Mouse (Mus musculus) hindbrain, embryonic 10.5 days (tissue): ENCODE measurements around the gene Ttc39a. TPM values are rescaled to one million over a fixed set of nuclear protein-coding genes. Genes with fewer than 3 reads are reported as not detected.
"Not testable (repeated sequence)": the region's sequence is repeated elsewhere in the genome, so short reads cannot be mapped to it uniquely, and the experiment has no call there.

Experiments used
- DNase-seq: peaks from one replicate; pipeline ENCODE4 v3.0.0-alpha.2; 2017; ENCODE audit warnings: low spot score
- H3K27ac ChIP-seq: fragments of 300-500 bp; sonication (generic); 2 replicates; pipeline ENCODE4 v1.5.1; 2016; ENCODE audit warnings: mild to moderate bottlenecking, moderate library complexity
- H3K27me3 ChIP-seq: fragments of 300-500 bp; sonication (generic); 2 replicates; pipeline ENCODE4 v1.6.1; 2016; ENCODE audit warnings: mild to moderate bottlenecking; ENCODE audit not compliant: poor library complexity, insufficient read depth, severe bottlenecking
- H3K36me3 ChIP-seq: fragments of 300-500 bp; sonication (generic); 2 replicates; pipeline ENCODE4 v1.6.1; 2016; ENCODE audit warnings: mild to moderate bottlenecking, moderate library complexity
- H3K4me1 ChIP-seq: fragments of 300-500 bp; sonication (generic); replicated peaks from 2 replicates; pipeline ENCODE4 v1.6.1; 2016; ENCODE audit warnings: mild to moderate bottlenecking
- H3K4me3 ChIP-seq: fragments of 300-500 bp; sonication (generic); 2 replicates; pipeline ENCODE4 v1.5.1; 2016; ENCODE audit warnings: mild to moderate bottlenecking, moderate library complexity
- H3K9me3 ChIP-seq: fragments of 300-500 bp; sonication (generic); 2 replicates; pipeline ENCODE4 v1.6.1; 2016; ENCODE audit warnings: mild to moderate bottlenecking, moderate library complexity
- WGBS: fragments of 180-500 bp; shearing (Covaris S2); methylation state at CpG from one replicate; pipeline ENCODE4 v1.1.7; 2016; 5-methylcytosine and 5-hydroxymethylcytosine counted together
- polyA plus RNA-seq: library from polyadenylated mRNA; unstranded; fragments of >200 nt; fragmentation: Nextera tagmentation; extraction: Ambion mirVana; gene quantifications from 2 replicates; pipeline ENCODE4 v1.2.1, GENCODE M21; 2016

The Ttc39a gene
- polyA plus RNA-seq: 2.5 and 2.8 TPM in 2 replicates

DNA sequence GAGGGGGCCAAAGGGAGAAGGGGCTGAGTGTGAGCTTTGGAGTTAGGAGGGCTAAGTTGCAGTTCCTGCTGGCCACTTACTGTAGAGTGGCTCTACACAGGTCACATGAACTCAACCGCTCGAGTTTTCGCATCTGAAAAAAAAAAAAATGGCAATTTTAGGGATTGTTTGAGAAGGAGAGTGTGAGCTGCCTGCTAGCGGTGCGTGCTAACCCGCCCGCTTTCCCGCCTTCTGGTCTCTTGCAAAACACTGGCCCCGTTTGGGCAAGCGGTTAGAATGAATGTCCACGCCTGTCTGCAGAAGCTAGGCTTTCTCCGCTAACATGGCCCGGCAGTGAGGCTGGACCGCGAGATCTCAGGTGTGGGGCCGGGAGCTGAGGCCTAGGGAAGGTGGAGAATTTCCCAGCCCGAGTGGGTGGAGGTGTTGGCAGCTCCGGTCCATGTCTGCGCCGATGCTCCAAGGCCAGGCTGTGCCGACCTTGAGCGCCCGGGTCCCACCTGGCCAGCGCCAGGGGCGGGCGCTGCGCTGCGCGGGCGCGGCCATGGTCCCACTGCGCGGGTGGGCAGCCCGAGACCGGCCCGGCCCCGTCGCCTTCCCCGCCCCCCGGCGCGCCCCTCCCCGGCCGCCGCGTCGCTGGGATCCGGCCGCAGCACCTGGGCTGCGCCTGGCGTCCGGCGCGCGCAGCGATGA is at the start of gene Ttc39a:
Ttc39a (plus strand) TSS at position 138 of the 690 bp plus-strand sequence.
- Histone ChIP-seq H3K27me3 (peaks cover 42% of the 10 kb centered on the region), H3K4me1 (peaks cover 30% of the 10 kb centered on the region), H3K9me3 (no peaks in the 10 kb centered on the region), H3K36me3 (no peaks in the 10 kb centered on the region), H3K27ac (peak within 1 kb of the TSS; percentile 86), H3K4me3 (peak within 1 kb of the TSS; percentile 73)
- DNase-seq: peak; percentile 64
- under 1% methylated on average over 56 of the region's 56 CpGs for WGBS

DNA sequence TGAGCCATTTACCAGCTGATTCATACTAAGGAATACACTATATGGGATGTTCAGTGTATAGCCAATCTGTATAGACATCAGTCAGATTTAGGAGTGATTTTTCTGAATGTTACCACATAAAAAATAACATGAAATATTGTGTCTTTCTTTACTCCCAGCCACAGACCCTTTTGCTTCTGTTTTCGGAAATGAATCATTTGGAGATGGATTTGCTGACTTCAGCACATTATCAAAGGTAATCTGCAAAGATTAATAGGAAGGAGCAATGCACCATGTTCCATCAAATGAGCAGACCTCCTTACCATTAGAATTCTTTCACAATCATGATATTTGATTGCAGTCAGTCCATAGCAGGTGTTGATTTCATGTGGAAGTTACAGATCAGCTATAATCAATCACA is 28.3 kb upstream of the Ttc39a start:
- no peaks in the 10 kb centered on the region for H3K9me3 ChIP-seq
- no peak overlapping the region for H3K27ac ChIP-seq
- no peak for DNase-seq
- WGBS: 92% methylated on average over 1 of the region's 1 CpGs
- H3K4me1 ChIP-seq: no peaks in the 10 kb centered on the region
- H3K27me3 ChIP-seq: no peaks in the 10 kb centered on the region
- H3K36me3 ChIP-seq: peaks cover 25% of the 10 kb centered on the region
- no peak overlapping the region for H3K4me3 ChIP-seq

DNA sequence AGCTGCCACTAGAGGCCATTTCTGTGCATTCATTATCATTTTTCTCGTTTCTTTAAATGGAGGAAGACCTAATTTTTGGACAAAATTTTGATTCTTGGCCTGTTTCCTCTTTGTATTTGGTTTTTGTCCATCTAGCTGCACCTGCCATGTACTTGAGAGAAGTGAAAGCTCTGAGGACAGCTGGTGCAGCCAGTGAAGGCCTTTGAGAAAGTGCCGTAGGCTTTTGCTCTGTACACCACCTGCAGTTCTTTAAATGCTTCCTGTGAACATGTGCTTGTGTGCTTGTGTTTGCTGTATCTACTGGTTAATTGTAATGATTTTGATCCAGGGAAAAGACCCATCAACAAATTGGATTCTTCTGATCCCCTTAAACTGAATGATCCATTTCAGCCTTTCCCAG is 24.0 kb upstream of the Ttc39a start:
- WGBS: 84% methylated on average over 2 of the region's 2 CpGs
- Histone ChIP-seq H3K4me1 (peaks cover 5% of the 10 kb centered on the region; the same call in 1 of the 2 replicates), H3K4me3 (no peak overlapping the region), H3K9me3 (no peaks in the 10 kb centered on the region), H3K36me3 (peaks cover 17% of the 10 kb centered on the region), H3K27me3 (no peaks in the 10 kb centered on the region), H3K27ac (no peak overlapping the region)
- no peak for DNase-seq

DNA sequence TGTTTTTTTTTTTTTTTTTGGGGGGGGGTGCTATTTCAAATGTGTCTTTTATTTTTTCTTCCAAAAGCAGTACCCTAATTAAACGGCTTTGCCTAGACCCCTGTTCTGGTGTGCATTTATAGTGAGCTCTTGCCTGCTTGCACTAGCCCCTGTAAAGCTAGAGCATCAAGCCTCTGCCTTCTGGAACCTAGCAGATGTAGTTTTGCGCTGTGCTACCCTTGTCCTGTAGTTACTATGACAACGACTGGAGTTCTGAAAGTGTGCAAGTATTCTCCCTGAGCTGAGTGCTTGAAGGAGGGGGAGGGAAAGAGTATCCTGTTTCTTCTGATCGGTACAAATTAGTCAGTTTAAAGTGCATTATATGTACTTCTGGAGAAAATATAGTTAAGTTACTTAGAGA is 20.8 kb upstream of the Ttc39a start:
- Histone ChIP-seq H3K4me3 (no peak overlapping the region), H3K9me3 (no peaks in the 10 kb centered on the region), H3K27me3 (no peaks in the 10 kb centered on the region), H3K4me1 (peaks cover 5% of the 10 kb centered on the region; the same call in 1 of the 2 replicates), H3K36me3 (no peaks in the 10 kb centered on the region), H3K27ac (no peak overlapping the region)
- peak; percentile 14 for DNase-seq
- WGBS: 46% methylated on average over 4 of the region's 4 CpGs

DNA sequence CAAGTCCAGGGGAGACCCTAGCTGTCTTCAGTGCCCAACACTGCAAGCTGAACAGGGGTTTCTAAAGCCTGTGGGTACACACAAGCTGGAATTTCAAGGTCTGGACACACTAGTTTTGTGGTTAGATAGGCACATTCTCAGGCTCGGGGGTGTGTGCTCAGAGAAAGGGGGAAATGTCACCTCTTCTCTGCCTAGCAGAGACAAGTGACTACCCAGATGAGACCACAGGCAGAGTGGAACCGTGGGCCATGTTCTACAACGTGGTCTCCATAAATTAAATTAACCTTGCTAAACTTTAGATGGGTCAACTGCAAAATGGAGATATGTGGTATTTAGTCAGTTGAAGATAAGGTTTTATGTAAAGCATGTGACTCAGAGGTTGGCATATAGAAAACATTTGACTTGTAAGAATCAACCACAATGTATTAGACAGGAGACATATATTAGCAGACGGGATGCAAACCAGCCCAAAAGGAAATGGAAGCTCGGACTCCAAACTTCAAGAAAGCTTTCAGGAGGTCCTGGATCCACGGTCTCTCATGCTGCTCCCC is 13.1 kb upstream of the Ttc39a start:
- Histone ChIP-seq H3K4me3 (no peak overlapping the region), H3K27ac (no peak overlapping the region), H3K36me3 (no peaks in the 10 kb centered on the region), H3K9me3 (no peaks in the 10 kb centered on the region), H3K27me3 (peaks cover 8% of the 10 kb centered on the region; the same call in 1 of the 2 replicates), H3K4me1 (peaks cover 9% of the 10 kb centered on the region)
- no peak for DNase-seq
- 85% methylated on average over 6 of the region's 6 CpGs for WGBS

DNA sequence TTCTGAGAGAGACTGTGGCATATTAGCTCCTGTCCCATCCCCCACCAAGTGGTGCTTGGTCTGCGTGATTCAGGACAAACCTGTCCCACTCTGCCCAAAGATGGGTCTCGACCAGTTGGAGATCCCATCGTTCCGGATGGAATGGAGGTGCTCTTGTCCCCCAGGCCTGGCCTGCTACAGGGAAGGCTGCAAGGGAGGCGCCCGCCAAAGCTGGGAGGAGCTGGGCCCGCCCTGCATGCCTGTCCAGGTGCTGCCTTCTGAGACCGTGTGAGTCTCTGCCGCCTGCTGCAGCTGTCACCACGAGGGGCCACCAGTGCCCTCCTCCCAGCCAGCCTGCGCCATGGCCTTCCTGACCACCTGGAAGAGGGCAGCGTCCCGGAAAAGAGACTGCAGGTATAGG is 12.5 kb upstream of the Ttc39a start:
- no peaks in the 10 kb centered on the region for H3K36me3 ChIP-seq
- peaks cover 8% of the 10 kb centered on the region; the same call in 1 of the 2 replicates for H3K27me3 ChIP-seq
- no peaks in the 10 kb centered on the region for H3K9me3 ChIP-seq
- DNase-seq: no peak
- H3K27ac ChIP-seq: 0 out of 2 replicates have a peak overlapping the region, but pooled peaks have one; percentile 2
- H3K4me3 ChIP-seq: 0 out of 2 replicates have a peak overlapping the region, but pooled peaks have one; percentile 9
- H3K4me1 ChIP-seq: peaks cover 9% of the 10 kb centered on the region
- WGBS: 16% methylated on average over 13 of the region's 13 CpGs

DNA sequence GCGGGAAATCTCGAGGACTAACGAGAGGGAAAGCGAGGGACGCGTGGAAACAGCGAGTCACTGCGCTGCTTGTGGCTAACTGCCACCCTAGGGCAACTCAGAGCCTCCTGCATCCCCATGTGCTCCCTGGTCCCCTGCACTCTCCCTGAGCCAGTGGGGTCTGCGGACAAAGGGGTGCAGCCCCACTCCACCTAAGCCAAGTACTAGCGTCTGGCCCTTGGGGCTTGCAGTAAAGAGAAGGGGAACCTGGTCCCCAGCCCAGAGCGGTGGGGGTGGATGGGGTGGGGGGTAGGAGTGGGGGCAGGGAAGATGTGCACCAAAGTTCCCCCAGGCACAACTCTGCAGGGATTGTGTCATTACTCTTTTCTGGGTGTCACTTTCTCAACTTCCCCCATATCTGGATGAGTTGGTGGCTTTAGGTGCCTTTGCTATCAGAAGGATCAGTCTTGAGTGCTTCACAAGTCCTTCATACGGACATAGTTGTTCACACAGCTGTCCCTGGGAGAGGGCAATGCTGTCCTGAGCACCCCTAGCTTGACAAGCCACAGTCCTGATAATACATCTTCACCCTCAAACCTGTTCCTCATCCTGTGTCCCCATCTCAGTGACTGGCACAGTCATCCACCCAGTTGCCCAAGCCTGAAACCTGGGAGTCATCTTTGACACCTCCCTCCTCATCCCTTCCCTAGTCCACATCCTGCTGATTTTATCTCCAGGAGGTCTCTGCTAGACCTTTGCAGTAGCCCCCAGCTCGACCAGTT is 11.9 kb upstream of the Ttc39a start:
- no peaks in the 10 kb centered on the region for H3K36me3 ChIP-seq
- peaks cover 9% of the 10 kb centered on the region for H3K4me1 ChIP-seq
- no peak for DNase-seq
- peaks cover 8% of the 10 kb centered on the region; the same call in 1 of the 2 replicates for H3K27me3 ChIP-seq
- 0 out of 2 replicates have a peak overlapping the region, but pooled peaks have one; percentile 9 for H3K4me3 ChIP-seq
- 0 out of 2 replicates have a peak overlapping the region, but pooled peaks have one; percentile 2 for H3K27ac ChIP-seq
- no peaks in the 10 kb centered on the region for H3K9me3 ChIP-seq
- WGBS: 36% methylated on average over 13 of the region's 13 CpGs

DNA sequence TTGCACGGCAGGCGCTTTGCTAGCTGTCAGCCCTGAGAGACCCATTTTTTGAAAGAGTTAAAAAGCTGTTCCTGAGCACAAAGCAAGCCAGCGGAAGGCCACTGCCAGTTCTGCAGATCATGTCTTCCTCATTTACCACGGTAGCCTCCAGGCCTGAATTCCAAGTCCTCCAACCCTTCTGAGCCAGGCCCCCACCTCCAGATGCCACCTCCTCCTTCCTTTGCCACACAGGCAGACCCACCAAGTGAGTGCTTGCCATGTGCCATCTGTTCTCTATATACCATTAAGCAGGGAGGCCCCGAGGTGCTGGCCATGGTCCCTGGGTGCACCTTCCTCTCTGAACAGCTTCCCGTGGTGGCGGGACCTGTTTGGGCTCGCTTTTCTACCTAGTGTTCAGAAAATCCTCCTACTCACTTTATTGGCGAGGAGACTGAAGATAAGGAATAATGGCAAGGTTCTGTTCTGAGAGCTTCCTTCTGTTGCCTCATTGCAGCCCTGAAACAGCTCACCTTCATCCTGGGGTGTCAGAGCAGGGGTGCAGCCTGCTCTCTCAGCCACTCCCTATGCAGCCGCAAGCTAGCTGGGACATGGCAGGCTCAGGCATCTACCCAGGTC is 6.0 kb upstream of the Ttc39a start:
- 84% methylated on average over 10 of the region's 10 CpGs for WGBS
- Histone ChIP-seq H3K9me3 (no peaks in the 10 kb centered on the region), H3K36me3 (no peaks in the 10 kb centered on the region), H3K4me1 (peaks cover 7% of the 10 kb centered on the region; the same call in 1 of the 2 replicates), H3K27ac (no peak overlapping the region), H3K4me3 (no peak overlapping the region), H3K27me3 (peaks cover 3% of the 10 kb centered on the region; the same call in 1 of the 2 replicates)
- no peak for DNase-seq

DNA sequence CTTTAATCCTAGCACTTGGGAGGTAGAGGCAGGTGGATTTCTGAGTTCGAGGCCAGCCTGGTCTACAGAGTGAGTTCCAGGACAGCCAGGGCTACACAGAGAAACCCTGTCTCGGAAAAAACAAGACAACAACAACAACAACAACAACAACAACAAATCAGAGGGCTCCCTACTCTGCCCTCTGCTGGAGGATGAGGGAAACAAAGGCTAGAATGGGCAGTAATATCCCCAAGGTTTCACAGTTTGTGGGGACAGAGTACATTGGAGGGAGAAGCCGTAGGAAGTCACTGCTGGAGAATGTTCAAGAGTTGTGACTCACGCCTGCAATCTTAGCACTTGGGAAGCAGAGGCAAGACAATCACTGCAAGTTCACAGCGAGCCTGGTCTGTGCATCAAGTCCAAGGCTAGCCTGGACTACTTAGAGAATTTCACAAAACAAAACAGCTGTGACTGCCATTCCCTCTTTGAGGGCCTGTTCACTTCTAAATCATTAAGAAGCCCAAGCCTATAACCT is 5.2 kb upstream of the Ttc39a start:
- Histone ChIP-seq H3K4me3 (no peak overlapping the region), H3K4me1 (peaks cover 15% of the 10 kb centered on the region), H3K27ac (no peak overlapping the region), H3K27me3 (peaks cover 10% of the 10 kb centered on the region; the same call in 1 of the 2 replicates), H3K36me3 (no peaks in the 10 kb centered on the region), H3K9me3 (no peaks in the 10 kb centered on the region)
- WGBS: 76% methylated on average over 5 of the region's 5 CpGs
- no peak for DNase-seq

DNA sequence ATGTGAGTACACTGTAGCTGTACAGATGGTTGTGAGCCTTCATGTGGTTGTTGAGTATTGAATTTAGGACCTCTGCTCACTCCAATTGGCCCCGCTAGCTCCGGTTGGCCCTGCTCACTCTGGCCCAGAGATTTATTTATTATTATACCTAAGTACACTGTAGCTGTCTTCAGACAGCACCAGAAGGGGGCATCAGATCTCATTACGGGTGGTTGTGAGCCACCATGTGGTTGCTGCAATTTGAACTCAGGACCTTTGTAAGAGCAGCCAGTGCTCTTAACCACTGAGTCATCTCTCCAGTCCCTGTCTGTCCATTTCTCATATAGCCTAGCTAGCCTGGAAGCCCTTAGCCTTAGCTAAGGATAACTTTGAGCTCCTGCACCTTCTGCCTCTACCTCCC is 1.5 kb upstream of the Ttc39a start:
- Histone ChIP-seq H3K27ac (0 out of 2 replicates have a peak overlapping the region, but pooled peaks have one; percentile 86), H3K27me3 (peaks cover 38% of the 10 kb centered on the region), H3K4me1 (peaks cover 26% of the 10 kb centered on the region)
- H3K4me3 ChIP-seq, H3K9me3 ChIP-seq, H3K36me3 ChIP-seq, DNase-seq: not testable (repeated sequence)
- WGBS: 90% methylated on average over 3 of the region's 3 CpGs

DNA sequence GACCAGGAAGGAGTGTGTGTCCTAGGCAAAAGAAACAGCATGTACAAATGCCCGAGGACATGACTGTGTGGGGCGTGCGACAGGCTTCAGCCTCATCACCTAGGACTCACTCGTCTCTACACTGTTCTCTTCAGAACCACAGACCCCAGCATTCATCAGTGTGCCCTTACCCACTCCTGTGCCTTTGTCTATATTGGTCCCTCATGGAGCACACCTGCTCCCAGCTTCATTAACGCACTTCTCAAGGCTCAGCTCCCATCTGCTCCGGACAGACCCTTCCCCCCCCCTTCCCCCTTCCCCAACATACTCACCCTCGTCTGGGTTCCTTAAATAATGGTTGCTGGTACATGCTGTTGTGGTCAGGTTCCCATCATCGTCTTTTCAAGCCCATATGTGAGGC is 1.0 kb upstream of the Ttc39a start:
- no peak for DNase-seq
- H3K36me3 ChIP-seq: no peaks in the 10 kb centered on the region
- peaks cover 26% of the 10 kb centered on the region for H3K4me1 ChIP-seq
- H3K9me3 ChIP-seq: no peaks in the 10 kb centered on the region
- peaks cover 42% of the 10 kb centered on the region for H3K27me3 ChIP-seq
- peak overlapping the region; percentile 86; the same call in 1 of the 2 replicates for H3K27ac ChIP-seq
- H3K4me3 ChIP-seq: peak overlapping the region; percentile 73; the same call in 1 of the 2 replicates
- WGBS: 68% methylated on average over 8 of the region's 8 CpGs

DNA sequence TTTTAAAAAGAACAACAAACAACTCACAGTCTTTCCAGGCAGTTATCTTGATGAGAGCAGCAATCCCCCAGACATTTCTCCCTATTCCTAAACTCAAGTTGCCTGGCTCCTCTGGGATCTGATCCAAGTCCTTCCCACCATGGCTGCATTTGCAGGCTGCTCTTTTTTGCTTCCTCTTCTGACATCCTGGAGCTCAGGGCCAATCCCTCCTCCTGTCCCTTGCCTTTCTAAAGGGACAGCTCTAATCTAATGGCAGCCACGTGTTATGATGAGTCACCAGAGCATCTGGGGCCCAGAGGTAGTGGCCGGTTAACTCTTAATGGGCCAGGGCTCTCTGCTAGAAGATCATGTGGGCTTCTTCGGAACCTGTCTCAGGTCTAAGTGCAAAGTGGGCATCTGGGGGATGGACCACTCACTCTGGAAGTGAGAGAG is 353 bp upstream of the Ttc39a start:
- Histone ChIP-seq H3K4me3 (peak overlapping the region; percentile 73), H3K36me3 (no peaks in the 10 kb centered on the region), H3K27ac (peak overlapping the region; percentile 86), H3K9me3 (no peaks in the 10 kb centered on the region), H3K27me3 (peaks cover 42% of the 10 kb centered on the region), H3K4me1 (peaks cover 30% of the 10 kb centered on the region)
- DNase-seq: peak; percentile 53
- 10% methylated on average over 3 of the region's 3 CpGs for WGBS
